Mouse (Mus musculus) embryonic facial prominence, embryonic 11.5 days (tissue): ENCODE measurements around the gene Tmed11. TPM values are rescaled to one million over a fixed set of nuclear protein-coding genes. Genes with fewer than 3 reads are reported as not detected.

Experiments
- polyA plus RNA-seq: library from polyadenylated mRNA; unstranded; fragments of >200 nt; fragmentation: Nextera tagmentation; extraction: Ambion mirVana; gene quantifications from 2 replicates; pipeline ENCODE4 v1.2.1, GENCODE M21; 2014

The Tmed11 gene
- polyA plus RNA-seq, 1 experiment from 2014 or later = not detected

Other genes with a start within 250 kb of the Tmed11 start
- 3.5 and 4.6 TPM in 2 replicates for gene Cplx1, start 245.3 kb downstream of the Tmed11 start, polyA plus RNA-seq
- gene Gak, start 165.6 kb downstream of the Tmed11 start, polyA plus RNA-seq = 45.5 and 46.7 TPM in 2 replicates
- 21.0 and 21.9 TPM in 2 replicates for gene Tmem175, start 165.6 kb downstream of the Tmed11 start, polyA plus RNA-seq
- gene Idua, start 135.0 kb downstream of the Tmed11 start, polyA plus RNA-seq = 9.6 and 10.4 TPM in 2 replicates
- 7.1 and 7.4 TPM in 2 replicates for gene Dgkq, start 125.7 kb downstream of the Tmed11 start, polyA plus RNA-seq
- gene Slc26a1, start 119.8 kb downstream of the Tmed11 start, polyA plus RNA-seq = 0.38 and 0.71 TPM in 2 replicates
- 21.4 and 22.4 TPM in 2 replicates for gene Fgfrl1, start 103.0 kb downstream of the Tmed11 start, polyA plus RNA-seq
- gene Rnf212, start 20.4 kb downstream of the Tmed11 start, polyA plus RNA-seq = 0.69 and 0.88 TPM in 2 replicates
- gene Vmn2r8, start 13.5 kb upstream of the Tmed11 start, polyA plus RNA-seq = not detected in 2 replicates
- not detected in 2 replicates for gene Vmn2r9, start 57.2 kb upstream of the Tmed11 start, polyA plus RNA-seq
- gene Vmn2r10, start 211.2 kb upstream of the Tmed11 start, polyA plus RNA-seq = not detected in 2 replicates